Mouse (Mus musculus): ENCODE data around the gene Apoc2. TPM values are rescaled to one million over a fixed set of nuclear protein-coding genes. Genes with fewer than 3 reads are reported as not detected.
A peak's percentile ranks its signal among the peaks of the same experiment; 100 is the strongest.

The Apoc2 gene
- total RNA-seq, 2 experiments from 2014 or later, result not detected

DNA sequence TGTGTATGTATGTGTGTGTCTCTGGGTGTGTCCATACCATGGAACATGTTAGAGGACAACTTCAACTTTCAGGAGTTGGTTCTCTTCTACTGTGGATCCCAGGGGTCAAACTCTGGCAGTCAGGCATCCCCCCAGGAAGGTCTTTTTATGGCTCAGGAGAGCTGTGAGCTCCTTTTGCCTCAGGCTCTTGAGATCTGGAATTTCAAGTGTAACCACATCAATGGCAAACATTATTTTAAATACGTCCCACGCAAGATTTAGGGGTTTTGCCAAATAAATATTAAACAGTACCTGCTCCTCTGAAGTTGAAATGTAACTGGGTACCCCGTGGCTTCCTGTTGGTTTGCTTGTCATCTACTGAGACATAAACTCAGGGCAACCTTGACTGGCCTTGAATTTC, 5.2 kb upstream of the Apoc2 start:
- no peak for DNase-seq (ENCODE audit: extremely low spot score in 1 of 2, low spot score in 1 of 2)

DNA sequence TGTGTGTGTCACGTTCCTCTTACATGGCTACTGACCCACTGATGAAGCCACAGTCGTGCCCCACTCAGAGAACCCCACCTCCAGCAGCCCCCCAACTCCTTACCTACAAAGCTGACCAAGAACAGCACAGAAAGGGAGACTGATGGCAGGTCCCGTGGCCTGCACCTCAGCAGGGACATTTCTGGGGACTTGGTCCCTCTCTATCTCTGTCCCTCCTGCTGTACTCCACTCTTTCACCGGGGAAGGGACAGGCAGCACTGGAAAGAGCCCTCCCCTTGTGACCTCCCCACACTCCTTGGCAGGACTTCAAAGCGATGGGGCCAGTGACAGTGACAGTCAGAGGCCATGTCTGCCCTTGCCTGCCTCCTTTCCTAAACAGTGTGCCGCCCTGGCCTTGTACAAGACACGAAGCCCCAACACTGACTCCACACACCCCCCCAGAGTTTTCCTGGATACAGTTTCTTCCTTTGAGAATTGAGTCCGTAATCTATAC, 3.5 kb upstream of the Apoc2 start, which contains the start of the genes Gm44805 and Apoc4:
TSS of gene Gm44805 (minus strand) at position 222 of the 493 bp plus-strand sequence.
TSS of gene Apoc4 (minus strand) at position 278 of the 493 bp plus-strand sequence.
- no peak for DNase-seq (ENCODE audit: extremely low spot score in 1 of 2, low spot score in 1 of 2)

DNA sequence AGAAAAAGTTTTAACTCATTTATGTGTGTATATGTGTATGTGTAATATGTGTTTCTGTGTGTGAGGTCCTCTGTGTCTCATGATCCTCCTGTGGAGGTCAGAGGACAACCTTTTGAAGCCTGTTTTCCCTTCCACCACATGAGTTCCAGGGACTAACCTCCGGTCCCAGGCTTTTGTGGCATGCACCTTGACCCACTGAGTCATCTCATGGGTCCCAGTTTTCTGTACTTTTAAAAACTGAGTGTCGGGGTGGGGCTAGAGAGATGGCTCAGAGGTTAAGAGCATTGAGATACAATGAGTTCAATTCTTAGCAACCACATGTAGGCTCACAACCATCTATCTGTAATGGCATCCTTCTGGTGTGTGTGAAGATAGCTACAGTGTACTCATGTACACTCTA, 3.0 kb upstream of the Apoc2 start:
- DNase-seq (ENCODE audit: extremely low spot score in 1 of 2, low spot score in 1 of 2), result no peak

DNA sequence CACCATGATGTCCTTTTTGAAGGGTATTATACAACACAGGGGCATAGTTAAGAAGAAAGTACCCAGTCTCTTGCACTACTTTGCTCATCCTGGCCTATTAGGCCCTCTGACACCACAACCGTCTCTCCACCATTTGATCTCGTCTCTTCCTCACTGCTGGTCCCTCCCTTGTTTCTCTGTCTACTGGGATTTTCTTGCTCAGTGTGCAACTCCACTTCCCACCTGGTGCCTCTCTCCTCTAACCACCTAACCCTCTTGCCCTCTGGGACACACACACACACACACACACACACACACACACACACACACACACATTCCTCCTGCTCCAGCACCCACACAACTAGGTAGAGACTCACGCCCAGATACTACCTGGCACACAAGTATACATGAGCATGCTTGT, 1.2 kb upstream of the Apoc2 start:
- no peak for DNase-seq (ENCODE audit: extremely low spot score in 1 of 2, low spot score in 1 of 2)

- no peak for DNase-seq (ENCODE audit: extremely low spot score in 1 of 2, low spot score in 1 of 2)
Measured at GRCm38 (mm10) chr7:19676662-19677061, 1.1 kb downstream of the Apoc2 start.

- no peak for DNase-seq (ENCODE audit: extremely low spot score in 1 of 2, low spot score in 1 of 2)
Measured at GRCm38 (mm10) chr7:19675824-19676223, 1.9 kb downstream of the Apoc2 start.

DNA sequence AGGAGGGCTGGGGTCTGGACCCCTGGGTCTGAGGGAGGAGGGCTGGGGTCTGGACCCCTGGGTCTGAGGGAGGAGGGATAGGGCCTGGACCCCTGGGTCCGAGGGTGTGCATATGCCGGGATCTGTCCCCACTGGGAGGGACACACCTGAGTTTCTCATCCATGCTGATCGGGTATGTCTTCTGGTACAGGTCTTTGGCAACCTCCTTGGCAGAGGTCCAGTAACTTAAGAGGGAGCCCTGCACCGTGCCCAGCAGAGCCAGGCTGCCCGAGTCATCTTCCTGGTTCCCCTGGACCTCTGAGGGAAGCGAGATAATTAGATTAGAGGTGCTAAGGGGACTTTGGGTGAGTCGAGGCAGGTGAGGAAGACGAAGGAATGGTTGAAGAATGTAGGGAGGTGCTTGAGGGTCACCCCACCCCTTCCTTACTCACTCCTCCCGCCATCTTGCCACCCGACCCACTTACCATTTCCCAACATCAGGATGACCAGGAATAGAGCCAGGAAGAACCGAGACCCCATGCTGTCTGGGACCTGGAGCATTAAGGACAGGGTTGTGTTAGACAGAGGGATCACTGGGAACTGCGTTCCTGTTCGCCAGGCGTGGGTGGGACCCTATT, 4.5 kb downstream of the Apoc2 start:
- DNase-seq (ENCODE audit: extremely low spot score in 1 of 2, low spot score in 1 of 2), result no peak

DNA sequence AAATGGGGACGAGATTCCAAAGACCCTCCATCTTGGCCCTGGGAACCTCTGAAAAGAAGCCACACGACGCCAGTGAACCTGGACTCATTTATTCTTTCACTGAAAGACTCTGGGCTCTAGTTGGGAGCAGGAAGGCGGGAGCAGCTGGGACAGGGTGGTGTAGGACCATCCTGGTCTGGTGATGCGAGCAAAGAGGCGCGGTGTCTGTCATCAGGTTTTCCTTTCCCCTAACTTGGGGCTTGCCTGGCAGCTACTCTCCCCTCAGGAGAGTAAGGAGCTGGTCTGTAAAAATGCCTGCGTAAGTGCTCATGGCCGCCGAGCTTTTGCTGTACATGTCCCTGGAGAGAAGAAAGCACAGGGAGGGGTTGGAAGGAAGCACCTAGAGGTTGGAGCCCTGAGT, 6.2 kb downstream of the Apoc2 start:
- no peak for DNase-seq (ENCODE audit: extremely low spot score in 1 of 2, low spot score in 1 of 2)

DNA sequence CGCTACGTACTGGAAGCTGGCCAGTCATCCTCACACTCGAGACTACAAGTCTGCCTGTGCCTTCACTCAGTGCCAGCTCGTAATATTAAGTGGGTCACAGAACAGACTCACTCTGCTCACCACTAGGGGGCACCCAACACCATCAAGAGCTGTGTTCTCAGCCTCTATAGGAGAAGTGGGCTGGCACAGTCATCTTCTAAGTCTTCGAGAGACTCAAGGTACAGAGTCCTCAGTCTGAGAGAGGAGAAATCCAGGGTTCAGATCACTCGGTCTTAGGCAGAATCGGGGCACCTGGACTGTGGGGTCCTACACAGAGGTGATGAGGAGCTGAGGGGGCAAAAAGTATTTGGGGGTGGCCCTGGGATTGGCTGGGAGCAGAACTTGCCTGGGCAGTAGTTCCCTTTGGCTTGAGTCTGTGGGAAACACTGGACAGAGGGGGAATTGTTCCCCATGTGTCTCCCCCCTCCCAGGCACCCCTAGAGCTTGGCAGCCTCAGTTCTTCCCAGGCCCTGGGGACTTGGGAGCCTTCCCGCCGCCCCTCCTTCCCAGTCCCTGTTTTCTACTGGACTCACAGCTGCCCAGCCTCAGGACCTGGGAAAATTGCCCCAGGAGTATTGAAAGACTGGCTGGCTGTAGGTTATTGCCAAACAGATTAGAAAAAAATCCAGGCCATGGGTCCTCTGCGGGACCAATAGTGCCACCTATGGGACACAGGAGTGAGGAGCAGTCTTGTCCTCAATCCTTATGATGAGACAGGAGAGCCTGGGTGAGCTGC, 8.6 kb downstream of the Apoc2 start:
- peak; percentile 81 to 96 for DNase-seq (ENCODE audit: extremely low spot score in 1 of 2, low spot score in 1 of 2)

DNA sequence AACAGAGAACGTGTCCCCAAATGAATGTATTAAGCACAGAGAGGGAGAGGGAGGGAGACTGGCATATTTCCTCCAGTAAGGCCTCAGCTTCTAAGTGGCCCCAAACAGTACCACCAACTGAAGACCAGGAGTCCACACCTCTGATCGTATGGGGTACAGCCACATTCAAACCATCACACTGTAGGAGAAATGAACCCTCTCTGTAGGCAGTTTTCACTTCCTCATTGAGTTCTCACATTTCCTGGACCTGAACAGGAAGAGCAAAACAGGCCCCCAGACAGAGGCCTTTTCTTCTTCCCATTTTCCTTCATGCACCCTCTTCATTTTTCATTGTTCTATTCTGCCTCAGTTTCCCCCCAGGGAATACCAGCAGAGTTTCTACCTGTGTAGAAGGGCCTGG, 10.3 kb downstream of the Apoc2 start:
- DNase-seq (ENCODE audit: extremely low spot score in 1 of 2, low spot score in 1 of 2), result no peak

DNA sequence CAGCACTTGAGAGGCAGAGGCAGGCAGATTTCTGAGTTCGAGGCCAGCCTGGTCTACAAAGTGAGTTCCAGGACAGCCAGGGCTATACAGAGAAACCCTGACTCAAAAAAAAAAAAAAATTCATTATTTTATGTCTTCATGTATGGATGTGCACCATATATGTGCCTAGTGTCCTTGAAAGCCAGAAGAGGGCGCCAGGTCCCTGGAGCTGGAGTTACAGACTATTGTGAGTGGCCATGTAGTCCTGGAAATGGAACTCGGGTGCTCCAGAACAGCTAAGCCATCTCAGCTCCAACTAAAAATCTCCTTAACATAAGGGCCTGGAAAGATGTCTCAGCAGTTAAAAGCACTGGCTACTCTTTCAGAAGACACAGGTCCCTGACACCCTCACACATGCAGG, 11.0 kb downstream of the Apoc2 start:
- no peak for DNase-seq (ENCODE audit: extremely low spot score in 1 of 2, low spot score in 1 of 2)

GRCm38 (mm10) chr7:19664955-19665841, 12.5 kb downstream of the Apoc2 start, which contains the start of gene Clptm1:
Gene Clptm1 (minus strand): TSS chr7:19665033.
- peak; percentile 93 to 97 for DNase-seq (ENCODE audit: extremely low spot score in 1 of 2, low spot score in 1 of 2)

GRCm38 (mm10) chr7:19664455-19664954, 13.2 kb downstream of the Apoc2 start:
- DNase-seq (ENCODE audit: extremely low spot score in 1 of 2, low spot score in 1 of 2), result peak in 1 of 2 experiments; percentile 11

- no peak for DNase-seq (ENCODE audit: extremely low spot score in 1 of 2, low spot score in 1 of 2)
Measured at GRCm38 (mm10) chr7:19663940-19664339, 13.8 kb downstream of the Apoc2 start.

DNA sequence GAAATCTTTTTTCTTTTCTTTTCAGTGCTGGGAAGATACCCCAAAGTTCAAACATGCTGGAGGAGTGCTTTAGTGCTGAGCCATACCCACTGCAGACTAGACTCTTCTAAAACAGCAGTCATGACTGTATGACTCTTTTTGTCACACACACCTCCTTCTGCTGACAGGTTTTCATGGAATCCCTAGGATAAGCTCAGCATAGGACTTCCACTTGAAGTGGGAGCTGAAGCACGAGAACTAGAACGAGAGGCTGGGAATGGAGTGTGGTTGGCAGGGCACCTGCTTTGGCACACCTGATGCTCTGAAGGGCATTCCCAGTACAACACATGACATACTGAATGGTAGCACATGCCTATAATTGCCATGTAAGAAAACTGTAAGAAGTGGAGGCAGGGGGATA, 25.1 kb downstream of the Apoc2 start:
- DNase-seq (ENCODE audit: extremely low spot score in 1 of 2, low spot score in 1 of 2), result no peak

GRCm38 (mm10) chr7:19651063-19651786, 26.5 kb downstream of the Apoc2 start:
- no peak for DNase-seq (ENCODE audit: extremely low spot score in 1 of 2, low spot score in 1 of 2)

GRCm38 (mm10) chr7:19641223-19641622, 36.5 kb downstream of the Apoc2 start:
- no peak for DNase-seq (ENCODE audit: extremely low spot score in 1 of 2, low spot score in 1 of 2)

GRCm38 (mm10) chr7:19635074-19635827, 42.5 kb downstream of the Apoc2 start:
- DNase-seq (ENCODE audit: extremely low spot score in 1 of 2, low spot score in 1 of 2), result no peak

GRCm38 (mm10) chr7:19634591-19634990, 43.1 kb downstream of the Apoc2 start:
- DNase-seq (ENCODE audit: extremely low spot score in 1 of 2, low spot score in 1 of 2), result no peak

All from layer of hippocampus, postnatal 25 days (tissue).